Mouse (Mus musculus) cerebellum, postnatal 4 days (tissue): ENCODE measurements around the gene Vmn1r205.
"Not testable (repeated sequence)": the region's sequence is repeated elsewhere in the genome, so short reads cannot be mapped to it uniquely, and the experiment has no call there.

Experiments
- DNase-seq, 2 experiments: peaks; one replicate each; pipeline ENCODE4 v3.0.0; 2022; ENCODE audit warnings: low spot score in 2 of 2, mixed read lengths in 1 of 2

Vmn1r205 gene

GRCm38 (mm10) chr13:22592900-22593299, at the start of gene Vmn1r205:
Vmn1r205 (minus strand) TSS chr13:22593000.
- DNase-seq: no peak

GRCm38 (mm10) chr13:22624151-22624550, 31.4 kb upstream of the Vmn1r205 start, which contains the start of gene Vmn1r206:
Vmn1r206 (minus strand) TSS chr13:22624251.
- not testable (repeated sequence) for DNase-seq

GRCm38 (mm10) chr13:22583336-22583735, 9.5 kb downstream of the Vmn1r205 start:
- DNase-seq: not testable (repeated sequence)

- not testable (repeated sequence) for DNase-seq
Measured at GRCm38 (mm10) chr13:22574911-22575310, 17.9 kb downstream of the Vmn1r205 start.

GRCm38 (mm10) chr13:22552898-22553297, 39.9 kb downstream of the Vmn1r205 start, which contains the start of gene Vmn1r204:
Vmn1r204 (plus strand) TSS chr13:22553198.
- not testable (repeated sequence) for DNase-seq
